Mouse (Mus musculus): ENCODE results near the gene Wasf2. TPM values are rescaled to one million over a fixed set of nuclear protein-coding genes. Genes with fewer than 3 reads are reported as not detected.

Gene Wasf2
- total and polyA plus RNA-seq, 2 experiments from 2014 or later: 11.3 to 24.1 TPM

DNA sequence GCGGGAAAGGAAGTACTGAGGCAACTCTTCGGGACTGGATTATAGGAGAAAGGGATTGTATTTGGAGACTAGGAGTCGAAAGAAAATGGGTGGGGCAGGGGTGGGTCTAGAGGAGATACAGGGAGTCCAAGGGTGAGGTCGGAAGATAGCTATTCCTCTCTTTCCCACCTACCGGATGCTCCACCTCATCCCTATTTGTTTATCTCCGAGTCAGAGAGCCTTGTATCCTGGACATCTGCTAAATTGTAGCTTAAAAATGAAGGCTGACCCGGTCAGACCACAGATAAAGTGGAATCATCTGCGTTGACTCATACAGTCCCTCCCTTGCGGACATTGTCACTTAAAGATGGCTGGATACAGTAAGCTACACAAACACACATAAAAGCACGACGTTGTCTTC lies 111.6 kb downstream of the Wasf2 start:
- DNase-seq: no peak

GRCm38 (mm10) chr4:133242710-133243109 lies 112.4 kb downstream of the Wasf2 start:
- no peak for TF ChIP-seq CTCF (IDR thresholded peaks at IDR 0.05; ENCODE audit: low read depth)
- Histone ChIP-seq H3K36me3 (ENCODE audit: insufficient read depth) (no peaks in the 10 kb centered on the region), H3K27ac (ENCODE audit: low read depth, low read length) (no peak overlapping the region), H3K4me2 (ENCODE audit: low read depth) (no peak overlapping the region), H3K9ac (no peak overlapping the region), H3K4me3 (ENCODE audit: low read depth, low read length) (no peak overlapping the region), H3K27me3 (ENCODE audit: insufficient read depth, low read length) (peaks cover 31% of the 10 kb centered on the region), H3K4me1 (ENCODE audit: insufficient read depth) (no peaks in the 10 kb centered on the region), H3K9me3 (ENCODE audit: low read length) (no peaks in the 10 kb centered on the region)
- no peak for ATAC-seq
- 54% methylated on average over 9 of the region's 9 CpGs for WGBS
- no peak for DNase-seq

More for the DNA sequence above, 111.6 kb downstream of the Wasf2 start:
- 0 out of 2 replicates have a peak, but pooled peaks have one; percentile 1 for ATAC-seq
- Histone ChIP-seq H3K36me3 (ENCODE audit: insufficient read depth) (no peaks in the 10 kb centered on the region), H3K9me3 (ENCODE audit: low read length) (no peaks in the 10 kb centered on the region), H3K4me1 (ENCODE audit: insufficient read depth) (no peaks in the 10 kb centered on the region), H3K4me3 (ENCODE audit: low read depth, low read length) (peak overlapping the region; percentile 44), H3K27me3 (ENCODE audit: insufficient read depth, low read length) (peaks cover 28% of the 10 kb centered on the region), H3K9ac (no peak overlapping the region), H3K4me2 (ENCODE audit: low read depth) (peak overlapping the region; percentile 77), H3K27ac (ENCODE audit: low read depth, low read length) (no peak overlapping the region)
- TF ChIP-seq CTCF (IDR thresholded peaks at IDR 0.05; ENCODE audit: low read depth): no peak
- WGBS: 33% methylated on average over 11 of the region's 11 CpGs

- Histone ChIP-seq H3K36me3 (ENCODE audit: insufficient read depth) (no peaks in the 10 kb centered on the region), H3K4me1 (ENCODE audit: insufficient read depth) (no peaks in the 10 kb centered on the region), H3K4me3 (ENCODE audit: low read depth, low read length) (no peak overlapping the region), H3K9me3 (ENCODE audit: low read length) (no peaks in the 10 kb centered on the region), H3K27me3 (ENCODE audit: insufficient read depth, low read length) (peaks cover 37% of the 10 kb centered on the region), H3K4me2 (ENCODE audit: low read depth) (no peak overlapping the region), H3K9ac (no peak overlapping the region), H3K27ac (ENCODE audit: low read depth, low read length) (no peak overlapping the region)
- DNase-seq: no peak
- TF ChIP-seq CTCF (IDR thresholded peaks at IDR 0.05; ENCODE audit: low read depth): no peak
- WGBS: 56% methylated on average over 12 of the region's 13 CpGs
- no peak for ATAC-seq
These were observed 113.2 kb downstream of the Wasf2 start for GRCm38 (mm10) chr4:133243538-133243937.

DNA sequence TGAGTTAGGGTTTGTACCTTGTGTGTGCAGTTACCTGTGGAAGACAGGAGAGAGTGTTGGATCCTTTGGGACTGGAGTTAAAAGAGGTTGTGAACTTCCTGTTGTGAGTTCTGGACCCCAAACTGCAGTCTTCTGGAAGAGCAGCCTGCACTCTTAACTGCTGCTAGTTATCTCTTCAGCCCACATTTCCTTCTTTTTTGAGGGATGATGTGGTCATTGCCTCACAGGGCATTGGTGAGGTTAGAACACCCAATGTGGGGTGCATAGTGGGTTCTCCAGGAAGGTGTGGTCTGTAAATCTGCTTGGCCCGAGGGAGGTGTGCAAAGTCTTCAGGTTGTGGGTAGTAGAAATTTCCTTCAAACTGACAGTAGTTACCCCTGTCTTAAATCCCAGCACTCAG lies 114.0 kb downstream of the Wasf2 start:
- no peak for TF ChIP-seq CTCF (IDR thresholded peaks at IDR 0.05; ENCODE audit: low read depth)
- Histone ChIP-seq H3K27me3 (ENCODE audit: insufficient read depth, low read length) (peaks cover 37% of the 10 kb centered on the region), H3K4me2 (ENCODE audit: low read depth) (no peak overlapping the region), H3K4me1 (ENCODE audit: insufficient read depth) (no peaks in the 10 kb centered on the region), H3K9ac (no peak overlapping the region), H3K9me3 (ENCODE audit: low read length) (no peaks in the 10 kb centered on the region), H3K27ac (ENCODE audit: low read depth, low read length) (no peak overlapping the region), H3K36me3 (ENCODE audit: insufficient read depth) (no peaks in the 10 kb centered on the region), H3K4me3 (ENCODE audit: low read depth, low read length) (no peak overlapping the region)
- no peak for DNase-seq
- WGBS: 88% methylated on average over 1 of the region's 1 CpGs
- no peak for ATAC-seq

- Histone ChIP-seq H3K4me1 (ENCODE audit: insufficient read depth) (no peaks in the 10 kb centered on the region), H3K9me3 (ENCODE audit: low read length) (no peaks in the 10 kb centered on the region), H3K4me2 (ENCODE audit: low read depth) (no peak overlapping the region), H3K27ac (ENCODE audit: low read depth, low read length) (no peak overlapping the region), H3K4me3 (ENCODE audit: low read depth, low read length) (no peak overlapping the region), H3K9ac (no peak overlapping the region), H3K36me3 (ENCODE audit: insufficient read depth) (no peaks in the 10 kb centered on the region), H3K27me3 (ENCODE audit: insufficient read depth, low read length) (peaks cover 39% of the 10 kb centered on the region)
- TF ChIP-seq CTCF (IDR thresholded peaks at IDR 0.05; ENCODE audit: low read depth): no peak
- ATAC-seq (no peak), DNase-seq (no peak)
- WGBS: 28% methylated on average over 15 of the region's 15 CpGs
These were observed 116.8 kb downstream of the Wasf2 start for GRCm38 (mm10) chr4:133247072-133247471.

- Histone ChIP-seq H3K4me1 (ENCODE audit: insufficient read depth) (no peaks in the 10 kb centered on the region), H3K27ac (ENCODE audit: low read depth, low read length) (no peak overlapping the region), H3K4me3 (ENCODE audit: low read depth, low read length) (no peak overlapping the region), H3K9me3 (ENCODE audit: low read length) (no peaks in the 10 kb centered on the region), H3K36me3 (ENCODE audit: insufficient read depth) (no peaks in the 10 kb centered on the region), H3K4me2 (ENCODE audit: low read depth) (no peak overlapping the region), H3K9ac (no peak overlapping the region), H3K27me3 (ENCODE audit: insufficient read depth, low read length) (peaks cover 35% of the 10 kb centered on the region)
- TF ChIP-seq CTCF (IDR thresholded peaks at IDR 0.05; ENCODE audit: low read depth): no peak
- DNase-seq (no peak), ATAC-seq (no peak)
- WGBS: 80% methylated on average over 13 of the region's 13 CpGs
These were observed 117.6 kb downstream of the Wasf2 start for GRCm38 (mm10) chr4:133247806-133248449.

Small RNA genes within 50 kb of the gene (microRNA-seq; reads per million reads assigned to microRNA genes)
- 0 to 1.1 reads per million in 2 experiments for gene Mir7017

Other genes starting within 250 kb of the Wasf2 start
- 168 and 180 TPM in 2 replicates for gene Stx12, start 246.0 kb upstream of the Wasf2 start, total RNA-seq (2014; rRNA removed)
- gene Stx12, start 246.0 kb upstream of the Wasf2 start, polyA plus RNA-seq (2015; fragmentation: Nextera tagmentation; extraction: Ambion mirVana): 163 and 170 TPM in 2 replicates
- 27.9 and 29.8 TPM in 2 replicates for gene Fam76a, start 207.9 kb upstream of the Wasf2 start, total RNA-seq (2014; rRNA removed)
- 28.0 and 41.0 TPM in 2 replicates for gene Fam76a, start 207.9 kb upstream of the Wasf2 start, polyA plus RNA-seq (2015; fragmentation: Nextera tagmentation; extraction: Ambion mirVana)
- not detected in 2 replicates for gene Fgr, start 156.4 kb upstream of the Wasf2 start, total RNA-seq (2014; rRNA removed)
- 0.06 TPM in 2 replicates for gene Fgr, start 156.4 kb upstream of the Wasf2 start, polyA plus RNA-seq (2015; fragmentation: Nextera tagmentation; extraction: Ambion mirVana)
- gene Ahdc1, start 119.2 kb upstream of the Wasf2 start, total RNA-seq (2014; rRNA removed): 56.7 and 82.4 TPM in 2 replicates
- gene Ahdc1, start 119.2 kb upstream of the Wasf2 start, polyA plus RNA-seq (2015; fragmentation: Nextera tagmentation; extraction: Ambion mirVana): 7.6 and 8.4 TPM in 2 replicates
- gene Cd164l2, start 81.6 kb downstream of the Wasf2 start, total RNA-seq (2014; rRNA removed): 2.8 and 4.6 TPM in 2 replicates
- 4.2 and 6.1 TPM in 2 replicates for gene Cd164l2, start 81.6 kb downstream of the Wasf2 start, polyA plus RNA-seq (2015; fragmentation: Nextera tagmentation; extraction: Ambion mirVana)
- gene Gpr3, start 82.0 kb downstream of the Wasf2 start, total RNA-seq (2014; rRNA removed): 1.1 and 2.2 TPM in 2 replicates
- 2.6 and 2.7 TPM in 2 replicates for gene Gpr3, start 82.0 kb downstream of the Wasf2 start, polyA plus RNA-seq (2015; fragmentation: Nextera tagmentation; extraction: Ambion mirVana)
- 4.7 and 7.2 TPM in 2 replicates for gene Map3k6, start 110.3 kb downstream of the Wasf2 start, total RNA-seq (2014; rRNA removed)
- 4.3 and 4.4 TPM in 2 replicates for gene Map3k6, start 110.3 kb downstream of the Wasf2 start, polyA plus RNA-seq (2015; fragmentation: Nextera tagmentation; extraction: Ambion mirVana)
- 0.69 TPM in 1 of 2 replicates, not detected in the other for gene Sytl1, start 132.6 kb downstream of the Wasf2 start, total RNA-seq (2014; rRNA removed)
- gene Sytl1, start 132.6 kb downstream of the Wasf2 start, polyA plus RNA-seq (2015; fragmentation: Nextera tagmentation; extraction: Ambion mirVana): 0.14 and 0.52 TPM in 2 replicates
- gene Tmem222, start 147.3 kb downstream of the Wasf2 start, total RNA-seq (2014; rRNA removed): 108 and 125 TPM in 2 replicates
- 146 and 157 TPM in 2 replicates for gene Tmem222, start 147.3 kb downstream of the Wasf2 start, polyA plus RNA-seq (2015; fragmentation: Nextera tagmentation; extraction: Ambion mirVana)
- 35.5 and 43.9 TPM in 2 replicates for gene Wdtc1, start 223.0 kb downstream of the Wasf2 start, total RNA-seq (2014; rRNA removed)
- gene Wdtc1, start 223.0 kb downstream of the Wasf2 start, polyA plus RNA-seq (2015; fragmentation: Nextera tagmentation; extraction: Ambion mirVana): 13.0 and 16.3 TPM in 2 replicates
- 9.7 and 16.0 TPM in 2 replicates for gene Slc9a1, start 239.2 kb downstream of the Wasf2 start, total RNA-seq (2014; rRNA removed)
- gene Slc9a1, start 239.2 kb downstream of the Wasf2 start, polyA plus RNA-seq (2015; fragmentation: Nextera tagmentation; extraction: Ambion mirVana): 7.7 and 10.1 TPM in 2 replicates

All from forebrain, postnatal 0 days (tissue).